Mouse (Mus musculus) limb, embryonic 14.5 days (tissue): ENCODE data around the gene Ntn1. TPM values are rescaled to one million over a fixed set of nuclear protein-coding genes. Genes with fewer than 3 reads are reported as not detected.

Experiments
- ATAC-seq: fragments of 200-750 bp; cut with Nextera tagmentation; 2 replicates; pipeline ENCODE4 v1.8.0; 2017; ENCODE audit warnings: low read depth, moderate number of reproducible peaks, moderate TSS enrichment; ENCODE audit not compliant: low FRiP score
- DNase-seq: peaks from one replicate; pipeline ENCODE4 v3.0.0-alpha.2; 2015; ENCODE audit warnings: low spot score
- H3K27ac ChIP-seq: fragments of 300-500 bp; sonication (generic); replicated peaks from 2 replicates; pipeline ENCODE4 v1.5.1; 2014; ENCODE audit warnings: low read depth, mild to moderate bottlenecking, low read length, moderate library complexity, mixed read lengths
- H3K27me3 ChIP-seq: fragments of 300-500 bp; sonication (generic); 2 replicates; pipeline ENCODE4 v1.6.1; 2014; ENCODE audit warnings: low read length, mixed read lengths; ENCODE audit not compliant: control insufficient read depth, insufficient read depth
- H3K36me3 ChIP-seq: fragments of 300-500 bp; sonication (generic); 2 replicates; pipeline ENCODE4 v1.6.1; 2014; ENCODE audit warnings: mild to moderate bottlenecking, low read length, moderate library complexity, mixed read lengths; ENCODE audit not compliant: control insufficient read depth, insufficient read depth
- H3K4me1 ChIP-seq: fragments of 300-500 bp; sonication (generic); 2 replicates; pipeline ENCODE4 v1.6.1; 2014; ENCODE audit warnings: antibody characterized with exemption, low read length, mixed read lengths; ENCODE audit not compliant: control insufficient read depth, insufficient read depth
- H3K4me2 ChIP-seq: fragments of 300-500 bp; sonication (generic); replicated peaks from 2 replicates; pipeline ENCODE4 v1.6.1; 2014; ENCODE audit warnings: low read depth, mild to moderate bottlenecking, low read length, moderate library complexity; ENCODE audit not compliant: severe bottlenecking
- H3K4me3 ChIP-seq: fragments of 300-500 bp; sonication (generic); replicated peaks from 2 replicates; pipeline ENCODE4 v1.5.1; 2014; ENCODE audit warnings: low read length
- H3K9ac ChIP-seq: fragments of 300-500 bp; sonication (generic); 2 replicates; pipeline ENCODE4 v1.6.1; 2014; ENCODE audit warnings: mild to moderate bottlenecking, low read depth, low read length, moderate library complexity; ENCODE audit not compliant: severe bottlenecking
- H3K9me3 ChIP-seq: fragments of 300-500 bp; sonication (generic); 2 replicates; pipeline ENCODE4 v1.6.1; 2016; ENCODE audit warnings: low read length; ENCODE audit not compliant: control insufficient read depth
- POLR2A ChIP-seq: fragments of 200-500 bp; IDR thresholded peaks from 2 replicates; pipeline ENCODE4 v1.8.0; 2012; ENCODE audit warnings: inconsistent platforms, mild to moderate bottlenecking, moderate library complexity, borderline replicate concordance; ENCODE audit not compliant: insufficient read depth, insufficient read length; ENCODE audit errors: extremely low read depth
- WGBS: fragments of 180-500 bp; shearing (Covaris S2); extraction: QIAGEN DNeasy Blood & Tissue Kit; methylation state at CpG from one replicate; pipeline ENCODE4 v1.1.7; 2014; 5-methylcytosine and 5-hydroxymethylcytosine counted together
- polyA plus RNA-seq, 2 experiments: library from polyadenylated mRNA; depleted of rRNA in 1 of 2; stranded (reverse) in 1 of 2; unstranded in 1 of 2; fragments of >200 nt; fragmentation: Nextera tagmentation in 1 of 2; extraction: Ambion mirVana in 1 of 2; gene quantifications; 2 replicates each; pipeline versions ENCODE4 v1.2.1 to v1.2.3; 2012 to 2014

The Ntn1 gene
- polyA plus RNA-seq, 2 experiments = 4.7 to 18.5 TPM

- Histone ChIP-seq H3K4me1 (no peaks in the 10 kb centered on the region), H3K27me3 (no peaks in the 10 kb centered on the region), H3K4me3 (no peak overlapping the region), H3K4me2 (no peak overlapping the region), H3K9me3 (no peaks in the 10 kb centered on the region), H3K27ac (no peak overlapping the region), H3K36me3 (no peaks in the 10 kb centered on the region), H3K9ac (no peak overlapping the region)
- 47% methylated on average over 5 of the region's 5 CpGs for WGBS
- no peak for DNase-seq
- no peak for ATAC-seq
- no peak for TF ChIP-seq POLR2A
Measured at GRCm38 (mm10) chr11:68430662-68431061, 30.0 kb upstream of the Ntn1 start.

- H3K27me3 ChIP-seq = no peaks in the 10 kb centered on the region
- no peak overlapping the region for H3K27ac ChIP-seq
- no peak overlapping the region for H3K4me2 ChIP-seq
- H3K9me3 ChIP-seq = no peaks in the 10 kb centered on the region
- DNase-seq = no peak
- TF ChIP-seq POLR2A = no peak
- no peak overlapping the region for H3K9ac ChIP-seq
- WGBS = 70% methylated on average over 5 of the region's 5 CpGs
- H3K36me3 ChIP-seq = no peaks in the 10 kb centered on the region
- H3K4me3 ChIP-seq = no peak overlapping the region
- ATAC-seq = no peak
- H3K4me1 ChIP-seq = no peaks in the 10 kb centered on the region
Measured at GRCm38 (mm10) chr11:68427083-68427570, 26.5 kb upstream of the Ntn1 start.

GRCm38 (mm10) chr11:68425492-68426315 lies 25.1 kb upstream of the Ntn1 start:
- Histone ChIP-seq H3K9ac (no peak overlapping the region), H3K4me3 (no peak overlapping the region), H3K9me3 (no peaks in the 10 kb centered on the region), H3K4me1 (no peaks in the 10 kb centered on the region), H3K27ac (no peak overlapping the region), H3K27me3 (no peaks in the 10 kb centered on the region), H3K36me3 (no peaks in the 10 kb centered on the region), H3K4me2 (no peak overlapping the region)
- DNase-seq (no peak), ATAC-seq (no peak)
- no peak for TF ChIP-seq POLR2A
- WGBS = 20% methylated on average over 8 of the region's 8 CpGs

- Histone ChIP-seq H3K27me3 (no peaks in the 10 kb centered on the region), H3K4me1 (no peaks in the 10 kb centered on the region), H3K9me3 (no peaks in the 10 kb centered on the region), H3K36me3 (no peaks in the 10 kb centered on the region), H3K9ac (no peak overlapping the region), H3K27ac (no peak overlapping the region), H3K4me2 (no peak overlapping the region), H3K4me3 (no peak overlapping the region)
- ATAC-seq (no peak), DNase-seq (no peak)
- WGBS = 43% methylated on average over 9 of the region's 9 CpGs
- TF ChIP-seq POLR2A = no peak
Measured at GRCm38 (mm10) chr11:68417831-68418230, 17.2 kb upstream of the Ntn1 start.

GRCm38 (mm10) chr11:68417001-68417400 lies 16.4 kb upstream of the Ntn1 start:
- DNase-seq = no peak
- Histone ChIP-seq H3K4me1 (no peaks in the 10 kb centered on the region), H3K9me3 (no peaks in the 10 kb centered on the region), H3K9ac (no peak overlapping the region), H3K27ac (no peak overlapping the region), H3K4me3 (no peak overlapping the region), H3K27me3 (no peaks in the 10 kb centered on the region), H3K4me2 (no peak overlapping the region), H3K36me3 (no peaks in the 10 kb centered on the region)
- no peak for ATAC-seq
- TF ChIP-seq POLR2A = no peak
- WGBS = 65% methylated on average over 3 of the region's 3 CpGs
